Mouse (Mus musculus) lung, postnatal 0 days (tissue): ENCODE measurements around the gene Clcnka.

Experiments
- CTCF ChIP-seq: IDR thresholded peaks from 2 replicates; pipeline ENCODE4 v1.5.1; 2016; ENCODE audit warnings: antibody characterized with exemption, mild to moderate bottlenecking
- EP300 ChIP-seq: IDR thresholded peaks from 2 replicates; pipeline ENCODE4 v1.6.1; 2016; ENCODE audit warnings: antibody characterized with exemption, mild to moderate bottlenecking, control low read depth

GRCm38 (mm10) chr4:141362937-141363548 lies 35.5 kb downstream of the Clcnka start:
- TF ChIP-seq CTCF (peak; percentile 93), EP300 (no peak)
